Mouse (Mus musculus) kidney, adult 18-20 months (tissue): Measurements from ENCODE around the gene Cmah.
"Not testable (repeated sequence)": the region's sequence is repeated elsewhere in the genome, so short reads cannot be mapped to it uniquely, and the experiment has no call there.

Experiments
- DNase-seq: peaks from one replicate; pipeline ENCODE4 v3.0.0; 2021

Gene Cmah

DNA sequence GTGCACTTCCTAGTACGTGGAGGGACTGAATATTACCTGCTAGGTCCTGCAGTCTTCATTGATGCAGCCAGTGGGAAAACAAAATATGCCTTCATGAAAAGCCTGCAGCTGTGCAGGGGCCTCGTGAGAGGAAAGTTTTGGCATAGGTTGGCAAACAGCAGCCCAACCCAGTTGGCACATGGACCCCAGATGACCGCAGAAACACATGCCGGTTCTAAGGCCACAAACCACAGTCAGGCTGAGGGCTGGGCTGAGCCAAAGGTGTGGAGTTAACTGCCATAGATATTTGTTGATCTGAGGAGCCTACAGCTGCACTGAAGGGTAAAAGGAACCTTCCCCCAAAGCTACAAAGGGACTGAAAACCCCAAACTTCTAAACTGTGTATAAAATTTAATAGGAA, 14.9 kb downstream of the Cmah start:
- DNase-seq: no peak

DNA sequence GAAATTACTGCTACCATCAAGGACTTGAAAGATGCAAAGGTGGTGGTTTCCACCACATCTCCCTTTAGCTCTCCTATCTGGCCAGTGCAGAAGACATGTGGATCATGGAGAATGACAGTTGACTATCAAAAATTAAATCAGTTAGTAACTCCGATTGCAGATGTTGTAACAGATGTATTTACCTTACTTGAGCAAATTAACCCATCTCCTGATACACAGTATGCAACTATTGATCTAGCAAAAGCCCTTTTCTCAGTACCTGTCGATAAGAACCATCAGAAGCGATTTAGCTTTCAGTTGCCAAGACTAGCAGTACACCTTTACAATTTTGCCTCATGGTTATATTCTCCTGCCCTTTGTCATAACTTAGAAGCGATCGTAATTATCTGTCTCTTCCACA, 25.8 kb downstream of the Cmah start:
- DNase-seq: no peak

DNA sequence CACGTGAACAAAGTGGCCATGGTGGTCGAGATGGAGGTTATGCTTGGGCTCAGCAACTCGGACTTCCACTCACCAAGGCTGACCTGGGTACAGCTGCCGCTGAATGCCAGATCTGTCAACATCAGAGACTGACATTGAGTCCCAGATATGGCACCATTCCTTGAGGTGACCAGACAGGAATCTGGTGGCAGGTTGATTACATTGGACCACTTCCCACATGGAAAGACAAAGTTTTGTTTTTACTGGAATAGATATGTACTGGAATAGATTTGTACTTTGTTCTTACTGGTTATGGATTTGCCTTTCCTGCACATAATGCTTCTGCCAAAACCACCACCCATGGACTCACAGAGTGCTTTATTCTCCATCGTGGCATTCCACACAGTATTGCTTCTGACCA, 27.5 kb downstream of the Cmah start:
- DNase-seq: no peak

DNA sequence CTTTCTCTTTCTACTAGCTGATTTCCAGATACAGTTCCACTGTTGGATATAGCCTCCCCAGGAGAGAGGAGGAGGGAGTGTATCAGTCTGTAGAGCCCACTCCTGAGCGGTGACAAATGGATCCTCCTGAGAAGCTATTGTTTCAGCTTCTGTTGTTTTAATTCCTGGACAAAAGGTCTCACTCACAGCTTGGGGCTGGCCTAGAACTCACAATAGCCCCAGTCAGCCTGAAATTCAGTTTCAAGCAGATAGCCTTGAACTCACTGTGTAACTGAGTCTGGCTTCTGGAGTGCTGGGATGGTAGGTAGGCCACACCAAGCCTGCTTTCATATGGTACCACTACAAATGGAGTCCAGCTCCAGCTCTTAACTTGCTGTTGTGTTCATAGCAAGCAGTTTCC, 32.0 kb downstream of the Cmah start:
- DNase-seq: no peak

DNA sequence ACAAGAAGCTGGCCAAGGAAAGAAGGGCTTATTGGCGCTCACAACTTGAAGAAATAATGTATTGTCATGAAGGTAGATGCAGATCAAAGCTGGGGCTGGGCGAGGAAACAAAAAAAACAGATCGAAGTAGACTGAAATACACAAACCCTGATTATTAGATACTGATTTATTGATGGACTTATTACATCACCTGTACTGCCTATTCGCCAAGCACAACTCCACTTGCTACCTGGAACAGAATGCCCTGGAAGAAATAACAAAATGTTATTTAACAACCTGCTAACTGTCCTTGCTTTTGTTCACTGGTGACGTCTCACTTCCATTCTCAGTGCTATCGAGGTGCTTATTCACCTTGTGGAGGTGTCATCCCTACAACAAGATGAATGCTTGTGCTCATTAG, 38.0 kb downstream of the Cmah start:
- DNase-seq: no peak

DNA sequence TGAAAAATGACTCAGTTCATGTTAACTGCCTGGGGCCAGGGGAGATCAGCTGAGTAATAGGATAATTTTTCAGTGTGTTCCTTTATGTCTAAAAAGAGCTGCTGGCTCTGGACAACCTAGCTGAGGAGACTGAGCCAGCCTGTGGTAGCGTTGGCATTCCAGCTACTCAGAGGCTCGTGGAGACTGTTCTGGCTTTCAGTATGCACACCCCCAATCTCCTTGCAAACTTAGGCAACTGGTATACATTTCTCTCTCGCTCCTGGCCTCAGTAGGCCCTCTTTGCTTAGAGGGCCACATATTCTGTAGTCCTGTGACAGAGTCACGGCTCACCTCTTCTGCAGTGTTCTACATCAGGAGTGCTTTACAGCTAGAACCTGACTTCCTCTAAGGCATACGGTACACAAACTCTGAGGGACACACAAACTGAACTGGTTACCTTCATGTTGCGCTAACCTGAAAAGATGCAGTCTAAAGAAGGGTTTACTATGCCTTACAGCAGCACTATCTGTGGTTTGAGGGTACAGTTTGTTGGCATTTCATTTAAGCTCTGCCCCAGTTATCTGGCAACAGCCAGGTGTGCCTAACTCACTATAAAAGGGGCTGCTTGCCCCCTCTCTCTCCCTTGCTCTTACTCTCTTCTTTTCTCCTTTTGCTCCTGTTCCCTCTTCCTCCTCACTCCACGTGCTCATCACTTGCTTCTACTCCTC, 45.8 kb downstream of the Cmah start:
- DNase-seq: no peak

DNA sequence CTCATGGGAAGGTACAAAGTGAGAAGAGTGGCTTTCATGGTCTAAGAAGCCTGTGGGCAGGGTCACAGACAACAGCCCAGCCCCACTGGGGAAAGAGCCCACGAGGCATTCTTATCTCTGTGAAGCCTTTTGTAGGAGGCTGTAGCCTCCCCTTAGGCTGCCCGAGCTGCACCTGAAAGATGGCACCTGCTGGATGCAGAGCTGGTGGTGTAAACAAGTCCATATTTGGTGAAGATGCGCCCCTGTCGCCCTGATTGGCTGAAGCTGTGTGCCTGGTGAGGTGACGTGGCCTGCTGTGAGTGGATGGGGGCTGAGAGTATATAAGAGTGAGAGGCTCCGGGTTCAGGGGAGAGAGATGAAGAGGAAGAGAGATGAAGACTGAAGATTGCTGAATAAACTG, 47.4 kb downstream of the Cmah start:
- DNase-seq: not testable (repeated sequence)

DNA sequence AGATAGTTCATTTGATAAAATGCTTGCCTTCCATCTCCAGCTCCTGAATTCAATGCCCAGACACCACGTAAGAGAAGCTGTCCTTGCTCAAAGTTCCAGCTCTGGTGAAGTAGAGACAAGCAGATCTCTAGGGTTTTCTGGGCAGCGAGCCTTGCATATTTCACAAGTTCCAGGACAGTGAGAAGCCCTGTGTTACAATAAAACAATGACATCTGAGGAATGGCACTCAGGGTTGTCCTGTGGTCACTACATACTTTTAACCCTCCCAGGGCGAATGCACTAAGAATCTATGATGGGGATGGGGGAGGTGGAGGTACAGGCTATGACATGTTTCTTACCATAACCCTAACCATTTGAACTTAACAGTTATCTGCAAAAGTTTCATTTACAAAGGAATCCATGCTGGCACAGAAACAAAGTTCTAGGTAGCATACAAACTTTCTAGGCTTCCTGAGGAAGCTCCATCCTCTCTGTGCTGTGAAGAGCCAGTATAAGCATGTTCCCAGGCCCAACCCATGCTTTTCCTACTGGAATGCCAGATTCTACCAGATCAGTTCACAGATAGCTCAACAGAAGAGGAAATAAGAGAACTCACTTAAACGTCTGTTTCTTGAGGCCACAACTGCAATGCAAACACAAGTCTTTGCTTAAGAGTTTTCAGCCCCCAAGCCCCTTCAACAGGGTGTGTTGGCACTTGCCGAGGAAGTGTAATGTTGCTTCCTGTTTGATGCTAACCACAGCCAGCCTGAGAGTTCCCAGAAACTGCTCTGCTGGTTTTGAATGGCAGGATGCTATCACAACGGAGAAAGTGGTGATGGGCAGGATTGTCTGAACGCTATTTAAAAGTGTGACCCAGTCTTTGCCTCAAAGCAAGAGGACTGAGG, 48.4 kb downstream of the Cmah start:
- no peak for DNase-seq

DNA sequence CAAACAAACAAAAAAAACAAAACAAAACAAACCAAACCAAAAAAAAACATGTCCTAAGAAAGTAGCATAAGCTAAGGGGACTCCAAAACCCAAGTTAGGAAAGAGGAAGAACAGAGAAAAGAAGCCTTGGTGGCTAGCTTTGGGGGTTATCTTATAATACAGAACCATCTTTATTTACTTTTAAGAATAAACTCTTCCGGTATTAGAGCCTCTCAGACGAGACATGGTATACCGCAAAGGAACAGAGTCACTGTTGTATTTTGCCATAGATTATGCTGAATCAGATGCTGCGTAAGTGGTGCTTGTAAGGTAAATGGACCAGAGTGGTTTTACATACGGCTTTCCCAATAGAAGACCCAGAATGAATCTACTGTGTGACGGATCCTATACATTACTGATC, 53.5 kb downstream of the Cmah start:
- DNase-seq: no peak

DNA sequence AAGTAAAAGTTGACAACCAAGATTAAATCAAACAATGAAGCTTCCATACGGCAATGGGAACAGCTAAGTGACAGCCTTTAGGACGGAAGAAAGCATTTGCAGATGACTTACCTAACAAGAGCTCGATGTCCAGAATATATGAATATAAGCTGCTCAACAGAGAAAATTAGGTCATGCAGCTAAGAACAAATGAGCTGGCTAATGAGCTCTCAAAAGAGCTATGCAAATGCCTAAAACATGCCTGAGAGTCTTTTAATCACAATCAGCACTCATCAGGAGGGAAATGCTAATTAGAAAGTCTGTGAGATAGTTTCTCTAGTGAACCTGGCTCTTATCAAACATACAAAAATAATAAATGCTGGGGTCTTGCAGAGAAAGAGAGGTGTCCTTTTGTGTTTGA, 56.7 kb downstream of the Cmah start:
- no peak for DNase-seq

DNA sequence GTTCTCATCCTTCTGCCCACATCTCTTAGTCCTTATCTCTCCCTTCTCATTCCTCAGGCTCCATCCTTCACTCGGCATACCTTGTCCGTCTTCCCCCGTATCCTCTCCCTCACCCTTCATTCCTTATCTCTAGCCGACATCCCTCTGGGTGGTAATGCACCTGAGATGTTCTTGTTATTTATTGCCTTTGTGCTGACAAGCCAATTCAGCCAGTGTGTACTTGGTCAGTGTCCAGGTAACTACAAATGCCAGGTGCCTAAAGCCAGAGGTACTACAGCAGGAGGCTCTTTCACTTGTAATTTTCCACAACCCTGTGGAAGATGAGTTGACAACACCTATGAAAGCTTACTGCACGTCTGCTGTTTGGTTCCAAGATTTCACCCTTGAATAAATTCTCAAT, 64.7 kb downstream of the Cmah start:
- DNase-seq: no peak

DNA sequence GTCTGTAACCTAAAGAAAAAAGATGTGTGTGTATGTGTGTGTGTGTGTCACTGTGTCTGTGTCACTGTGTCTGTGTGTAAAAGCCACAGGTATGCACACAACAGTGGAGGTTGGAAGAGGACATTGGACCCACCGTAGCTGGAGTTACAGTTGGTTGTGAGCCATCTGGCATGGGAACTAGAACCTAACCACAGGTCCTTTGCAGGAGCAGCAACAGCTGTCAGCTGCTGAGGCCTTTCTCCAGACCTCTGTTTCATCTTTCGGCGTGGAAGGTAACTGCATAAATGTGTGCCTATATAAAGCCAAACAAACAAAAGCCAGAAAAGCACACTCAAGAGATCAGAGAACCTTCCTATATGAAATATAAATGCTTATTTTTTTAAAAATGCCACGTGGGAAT, 65.5 kb downstream of the Cmah start:
- no peak for DNase-seq

DNA sequence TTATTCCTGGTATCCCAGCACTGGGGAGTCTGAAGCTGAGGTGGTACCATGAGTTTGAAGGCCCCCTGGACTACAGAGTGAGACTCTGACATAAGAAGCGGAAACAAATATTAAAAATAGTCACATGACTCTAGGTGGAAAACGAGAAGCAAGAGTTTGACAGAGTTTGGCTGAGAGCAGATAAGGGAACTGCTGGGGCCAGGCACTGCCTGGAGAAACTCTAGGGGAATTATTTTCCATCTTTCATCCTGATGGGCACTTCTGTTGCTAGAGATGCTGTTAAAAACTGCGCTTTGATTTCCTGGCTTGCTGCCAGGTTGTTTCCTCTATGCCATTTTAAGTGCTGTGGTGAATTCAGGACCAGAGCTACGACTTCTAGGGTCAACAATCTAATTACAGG, 65.9 kb downstream of the Cmah start:
- no peak for DNase-seq

DNA sequence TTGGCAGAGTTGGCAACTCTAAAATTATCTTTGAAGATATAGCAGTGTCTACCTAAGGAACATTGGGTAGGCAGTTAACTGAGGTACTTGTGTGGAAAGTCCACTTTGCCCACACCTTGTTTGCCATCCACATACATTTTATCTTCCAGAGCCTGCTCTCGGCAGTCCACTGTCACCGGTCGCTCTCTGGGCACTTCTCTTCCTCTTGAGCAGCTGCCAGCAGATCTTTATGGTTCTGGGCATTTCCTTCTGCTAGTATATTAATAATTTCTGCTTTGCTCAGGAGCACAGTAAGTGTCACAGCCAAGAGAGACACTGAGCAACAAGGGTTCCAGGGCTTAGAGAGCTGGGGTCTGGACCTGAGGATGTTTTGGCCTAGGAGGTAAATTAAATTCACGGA, 68.6 kb downstream of the Cmah start:
- no peak for DNase-seq

DNA sequence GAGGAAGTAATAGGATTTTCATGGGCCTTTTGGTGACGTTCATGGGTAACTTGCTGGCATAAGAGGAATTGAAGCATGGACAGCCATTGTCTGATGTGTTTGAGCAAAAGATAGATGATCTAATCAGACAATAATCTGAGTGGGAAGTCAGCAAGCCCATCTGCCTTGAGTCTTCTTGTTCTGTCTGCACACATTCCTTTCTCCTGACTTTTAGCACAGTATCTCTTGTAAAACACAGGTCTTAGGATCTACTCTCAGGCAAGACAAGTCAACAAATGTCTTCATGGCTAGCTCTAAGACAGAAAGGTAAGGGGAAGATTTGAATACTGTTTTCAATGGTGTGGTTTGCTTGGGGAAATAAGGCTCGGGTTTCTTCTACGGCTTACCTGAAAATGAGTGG, 70.0 kb downstream of the Cmah start:
- no peak for DNase-seq

DNA sequence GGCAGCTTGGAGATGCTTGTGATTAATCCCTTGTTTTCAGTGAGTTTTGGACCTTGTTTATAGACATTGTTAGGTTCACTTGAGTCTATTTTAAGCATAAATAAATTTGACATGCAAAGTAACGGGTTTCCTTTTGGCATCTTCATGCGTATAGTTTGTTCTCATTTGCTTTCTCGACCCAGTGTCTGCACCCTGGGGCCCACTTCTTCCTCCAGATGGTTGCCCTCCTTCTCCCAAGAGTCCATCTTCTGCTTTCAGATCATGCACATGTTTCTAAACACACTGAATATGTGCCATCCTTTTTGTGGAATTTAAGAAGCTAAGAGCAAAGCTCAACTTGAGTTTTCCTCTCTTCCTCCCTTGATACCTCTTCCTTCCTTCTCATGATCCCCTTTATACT, 71.3 kb downstream of the Cmah start:
- no peak for DNase-seq

DNA sequence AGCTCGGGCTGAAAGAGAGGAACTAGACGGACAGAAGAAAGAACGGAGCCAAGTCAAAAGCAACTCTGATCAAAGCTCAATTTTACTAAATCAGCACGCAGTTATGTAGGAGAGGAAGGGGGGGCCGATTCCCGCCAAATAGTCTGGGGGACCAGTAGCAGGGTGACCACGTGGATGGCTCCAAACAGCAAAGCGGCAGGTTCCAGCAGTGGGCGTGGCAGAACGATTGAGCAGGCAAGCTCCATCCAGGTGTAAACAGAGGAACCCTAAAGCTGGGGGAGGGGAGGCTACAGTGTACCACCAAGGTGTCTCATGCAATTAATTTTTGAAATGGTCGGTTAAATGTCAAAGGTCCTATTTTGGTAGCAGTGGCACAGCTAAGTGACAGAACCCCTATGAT, 74.6 kb downstream of the Cmah start:
- not testable (repeated sequence) for DNase-seq

DNA sequence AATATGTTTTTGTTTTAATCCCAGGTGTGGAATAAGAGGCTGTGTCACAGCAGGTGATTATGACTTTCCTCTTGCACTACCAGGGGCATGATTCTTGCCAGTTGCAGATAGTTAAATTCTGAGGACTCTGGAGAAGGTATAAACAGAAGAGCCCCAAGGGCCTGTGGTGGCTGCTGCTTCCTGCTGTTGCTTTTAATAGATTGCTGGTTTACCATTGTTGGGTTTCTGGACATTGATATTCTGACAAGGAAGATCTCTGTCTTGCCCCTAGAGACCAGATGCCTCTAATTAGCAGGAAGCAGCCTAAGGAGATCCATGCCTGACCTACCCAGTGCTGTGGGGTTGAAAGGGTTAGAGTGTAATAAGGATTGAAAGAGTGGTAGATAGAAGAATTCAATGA, 75.8 kb downstream of the Cmah start:
- DNase-seq: no peak

DNA sequence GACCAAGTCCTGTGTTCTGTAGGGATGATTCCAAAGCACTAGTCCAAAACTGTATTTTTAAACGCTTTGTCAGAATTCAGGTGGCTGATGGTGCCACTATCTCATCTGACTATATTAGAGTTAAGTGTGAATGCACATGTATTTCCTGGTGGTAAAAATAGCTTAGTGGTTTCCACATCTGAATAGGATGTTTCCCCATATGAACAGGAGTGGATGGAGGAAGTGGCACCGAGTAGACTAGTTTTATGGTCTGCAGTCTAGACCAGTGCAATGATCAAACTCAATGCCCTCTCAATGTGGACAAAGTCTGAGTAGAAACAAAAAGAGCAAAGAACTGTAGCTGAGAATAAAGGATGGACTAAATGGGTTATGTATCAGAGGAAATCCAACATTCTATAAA, 79.6 kb downstream of the Cmah start:
- DNase-seq: no peak

DNA sequence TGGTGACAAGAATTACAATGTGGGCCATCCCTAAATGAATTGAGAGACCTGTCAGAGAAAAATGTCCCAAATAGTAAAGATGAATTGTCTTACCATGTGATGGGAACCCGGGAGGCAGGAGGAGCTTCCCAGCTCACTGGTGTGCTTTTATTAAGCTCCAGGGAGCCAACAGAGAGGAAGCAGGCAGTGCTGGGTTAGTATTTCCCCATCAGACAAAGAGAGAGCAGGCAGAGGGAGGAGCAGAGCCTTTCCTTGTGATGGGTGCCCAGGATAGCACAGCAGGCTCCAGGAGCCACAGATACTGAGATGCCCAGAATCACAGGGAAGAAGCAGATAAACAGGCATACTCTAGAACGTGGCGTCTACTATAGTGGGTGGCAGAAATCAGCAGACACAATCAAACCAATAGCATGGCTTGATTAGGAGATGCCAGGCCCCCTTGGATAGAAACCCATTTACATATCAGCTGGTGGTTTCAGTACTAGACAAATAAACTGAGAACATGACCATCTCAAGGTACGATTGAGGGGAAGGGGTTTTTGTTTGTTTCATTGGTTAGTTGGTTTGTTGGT, 87.5 kb downstream of the Cmah start:
- no peak for DNase-seq

DNA sequence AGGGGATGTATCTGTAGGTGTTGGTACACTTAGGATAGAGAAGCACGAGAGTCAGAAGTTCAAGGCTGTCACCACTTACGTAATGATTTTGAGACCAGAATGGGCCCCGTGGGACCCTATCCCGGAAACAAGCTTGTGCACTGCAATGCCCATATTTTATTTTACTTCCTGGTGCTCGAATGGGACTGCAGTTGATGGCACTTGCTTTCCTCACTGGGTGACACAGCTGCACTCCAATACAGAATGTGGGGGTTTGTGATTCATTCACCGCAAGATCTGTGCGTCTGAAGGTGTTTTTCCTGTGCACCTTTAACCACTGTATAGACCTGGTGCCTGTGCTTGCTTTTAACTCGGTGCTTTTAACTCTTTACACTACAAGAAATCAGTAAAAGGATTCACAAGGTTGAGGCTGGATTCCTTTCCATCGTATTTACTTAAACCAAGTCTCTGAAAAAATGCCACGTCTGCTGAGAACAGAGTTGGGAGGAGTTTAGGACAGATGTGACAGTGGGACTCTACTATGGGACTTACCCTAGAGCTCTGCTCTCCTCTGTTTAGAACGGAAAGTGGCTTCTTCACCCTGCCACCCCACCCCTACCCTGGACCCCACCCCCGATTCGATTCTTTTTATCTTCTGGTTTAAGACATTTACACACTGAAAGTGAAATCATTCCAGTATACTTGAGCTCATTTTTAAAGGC, 88.5 kb downstream of the Cmah start:
- DNase-seq: no peak

DNA sequence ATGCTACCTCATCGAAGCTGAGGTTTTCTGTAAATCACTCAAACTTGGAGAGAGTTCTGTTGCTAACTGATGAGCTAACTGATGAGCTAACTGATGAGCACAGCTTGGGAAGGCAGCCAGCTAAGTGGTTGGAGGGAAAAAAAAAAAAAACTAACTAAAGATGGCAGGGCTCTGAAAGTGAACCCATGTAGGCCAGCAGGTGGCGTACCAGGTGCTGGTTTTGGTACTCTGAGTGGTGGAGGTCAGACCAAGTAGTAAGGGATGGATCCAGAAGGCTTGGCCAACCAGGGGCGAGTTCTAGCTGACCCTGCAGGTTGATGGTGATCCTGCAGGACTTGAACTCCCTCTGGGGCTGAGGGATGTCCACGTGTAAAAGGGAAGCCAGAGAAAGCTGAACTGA, 89.2 kb downstream of the Cmah start:
- DNase-seq: peak; percentile 54

DNA sequence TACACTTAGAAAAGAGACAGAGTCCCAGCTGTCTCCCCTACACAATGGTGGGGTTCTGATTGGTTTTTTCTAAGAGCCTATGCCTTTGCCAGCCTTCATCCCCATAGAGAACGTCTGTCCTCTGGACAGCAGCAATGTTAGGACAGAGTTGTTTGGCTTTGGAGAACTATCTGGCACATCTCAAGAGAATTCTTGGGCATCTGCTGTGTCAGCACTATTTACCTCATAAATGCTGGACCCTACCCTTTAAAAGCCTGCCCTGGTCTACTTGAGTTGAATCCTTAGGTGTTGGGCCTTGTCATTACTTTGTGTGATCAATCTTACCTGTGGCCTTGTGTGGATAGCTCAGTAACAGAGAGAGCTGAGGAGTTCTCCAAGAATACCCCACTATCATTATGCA, 90.8 kb downstream of the Cmah start:
- no peak for DNase-seq

DNA sequence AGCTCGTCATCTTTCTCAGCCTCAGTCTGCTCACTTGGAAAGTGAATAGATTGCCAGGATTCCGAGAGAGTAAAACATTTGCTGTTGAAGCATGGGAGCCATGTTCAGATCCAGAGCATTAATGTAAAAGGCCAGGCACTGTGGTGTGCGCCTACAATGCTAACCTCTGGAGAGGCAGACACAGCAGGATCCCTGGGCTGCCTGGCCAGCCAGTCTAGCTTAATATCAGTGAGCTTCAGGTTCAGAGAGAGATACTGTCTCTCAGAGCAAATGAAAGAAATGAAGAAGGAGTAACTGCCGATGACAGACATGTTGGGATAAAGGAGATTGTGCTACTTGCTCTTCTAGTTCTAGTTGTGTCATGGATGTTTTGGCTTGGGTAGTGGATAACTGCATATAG, 91.6 kb downstream of the Cmah start:
- no peak for DNase-seq
